Mouse (Mus musculus) stomach, postnatal 0 days (tissue): ENCODE measurements around the gene Ttll9. TPM values are rescaled to one million over a fixed set of nuclear protein-coding genes. Genes with fewer than 3 reads are reported as not detected.

Experiments
- ATAC-seq: fragments of 200-750 bp; cut with Nextera tagmentation; 2 replicates; pipeline ENCODE4 v1.8.0; 2017; ENCODE audit not compliant: low FRiP score, low TSS enrichment
- DNase-seq: peaks from one replicate; pipeline ENCODE4 v3.0.0-alpha.2; 2016; ENCODE audit warnings: low spot score
- H3K27ac ChIP-seq: fragments of 300-500 bp; sonication (generic); replicated peaks from 2 replicates; pipeline ENCODE4 v1.5.1; 2014; ENCODE audit warnings: mild to moderate bottlenecking, control low read depth
- H3K27me3 ChIP-seq: fragments of 300-500 bp; sonication (generic); 2 replicates; pipeline ENCODE4 v1.6.1; 2014; ENCODE audit warnings: low read length; ENCODE audit not compliant: control insufficient read depth, insufficient read depth
- H3K36me3 ChIP-seq: fragments of 300-500 bp; sonication (generic); 2 replicates; pipeline ENCODE4 v1.6.1; 2014; ENCODE audit warnings: low read length, mixed read lengths; ENCODE audit not compliant: control insufficient read depth, insufficient read depth
- H3K4me1 ChIP-seq: fragments of 300-500 bp; sonication (generic); replicated peaks from 2 replicates; pipeline ENCODE4 v1.6.1; 2014; ENCODE audit warnings: antibody characterized with exemption; ENCODE audit not compliant: control insufficient read depth, insufficient read depth
- H3K4me2 ChIP-seq: fragments of 300-500 bp; sonication (generic); replicated peaks from 2 replicates; pipeline ENCODE4 v1.6.1; 2014; ENCODE audit warnings: low read depth, mild to moderate bottlenecking, control low read depth, moderate library complexity
- H3K4me3 ChIP-seq: fragments of 300-500 bp; sonication (generic); 2 replicates; pipeline ENCODE4 v1.5.1; 2014; ENCODE audit warnings: low read depth, low read length, control low read depth
- H3K9ac ChIP-seq: fragments of 300-500 bp; sonication (generic); 2 replicates; pipeline ENCODE4 v1.6.1; 2014; ENCODE audit warnings: mild to moderate bottlenecking, low read length, control low read depth, mixed read lengths
- H3K9me3 ChIP-seq: fragments of 300-500 bp; sonication (generic); 2 replicates; pipeline ENCODE4 v1.6.1; 2016; ENCODE audit warnings: low read length; ENCODE audit not compliant: control insufficient read depth
- CTCF ChIP-seq: IDR thresholded peaks from 2 replicates; pipeline ENCODE4 v1.5.1; 2016; ENCODE audit warnings: antibody characterized with exemption, low read depth, mild to moderate bottlenecking, moderate library complexity
- EP300 ChIP-seq: optimal IDR thresholded peaks from 2 replicates; pipeline ENCODE3; 2016; ENCODE audit warnings: antibody characterized with exemption
- WGBS: fragments of 180-500 bp; shearing (Covaris S2); extraction: QIAGEN DNeasy Blood & Tissue Kit; methylation state at CpG from one replicate; pipeline ENCODE4 v1.1.7; 2014; 5-methylcytosine and 5-hydroxymethylcytosine counted together
- polyA plus RNA-seq: library from polyadenylated mRNA; unstranded; fragments of >200 nt; fragmentation: Nextera tagmentation; extraction: Ambion mirVana; gene quantifications from 2 replicates; pipeline ENCODE4 v1.2.1, GENCODE M21; 2015

Ttll9 gene
- polyA plus RNA-seq, result not detected in 2 replicates

DNA sequence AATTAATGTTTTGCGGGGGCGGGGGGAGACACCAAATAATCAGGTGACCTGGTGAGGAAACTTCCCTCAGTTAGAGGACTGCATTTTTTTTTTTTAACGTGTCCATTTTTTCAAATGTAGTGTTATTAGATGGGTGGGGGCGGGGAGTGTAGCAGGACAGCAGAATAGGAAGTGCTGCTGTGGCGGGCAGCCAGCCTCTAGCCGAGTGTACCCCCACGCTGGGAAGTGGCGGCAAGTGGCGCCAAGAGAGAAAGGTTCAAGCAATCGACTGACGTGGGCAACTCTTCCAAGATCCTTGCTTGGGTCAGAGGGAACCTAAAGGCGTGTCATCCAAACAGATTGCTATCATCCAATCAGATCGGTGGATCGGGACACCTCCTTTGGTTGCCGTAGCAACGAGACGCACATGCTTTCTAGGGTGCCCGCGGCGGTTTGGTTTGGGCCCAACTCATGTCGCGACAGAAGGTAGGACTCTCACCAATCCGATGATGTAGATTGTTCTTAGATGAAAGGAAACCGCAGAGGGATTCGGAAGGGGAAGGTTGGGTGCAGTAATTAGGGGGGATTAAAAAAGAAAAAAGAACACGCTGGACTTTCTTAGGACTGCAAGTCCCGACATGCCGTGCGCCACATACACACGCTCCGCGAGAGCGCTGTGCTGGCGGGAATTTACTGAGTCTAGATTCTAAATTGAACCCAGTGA lies at the start of gene Ttll9:
Ttll9 (plus strand) TSS at position 395 of the 703 bp plus-strand sequence.
- ATAC-seq, result peak; percentile 79; the same call in 1 of the 2 replicates
- Histone ChIP-seq H3K27me3 (no peaks in the 10 kb centered on the region), H3K9me3 (no peaks in the 10 kb centered on the region), H3K9ac (peak within 1 kb of the TSS; percentile 35; the same call in 1 of the 2 replicates), H3K27ac (no peak within 1 kb of the TSS), H3K4me2 (peak within 1 kb of the TSS; percentile 61), H3K4me3 (peak within 1 kb of the TSS; percentile 35), H3K4me1 (no peaks in the 10 kb centered on the region), H3K36me3 (no peaks in the 10 kb centered on the region)
- TF ChIP-seq EP300, result no peak
- TF ChIP-seq CTCF, result no peak
- DNase-seq, result peak; percentile 51
- WGBS, result under 1% methylated on average over 34 of the region's 34 CpGs

- DNase-seq, result no peak
- no peak overlapping the region for H3K4me3 ChIP-seq
- no peak overlapping the region for H3K4me2 ChIP-seq
- no peaks in the 10 kb centered on the region for H3K4me1 ChIP-seq
- TF ChIP-seq CTCF (no peak), EP300 (no peak)
- ATAC-seq, result no peak
- no peak overlapping the region for H3K27ac ChIP-seq
- WGBS, result 35% methylated on average over 7 of the region's 7 CpGs
- no peaks in the 10 kb centered on the region for H3K36me3 ChIP-seq
- H3K9ac ChIP-seq, result no peak overlapping the region
- H3K9me3 ChIP-seq, result no peaks in the 10 kb centered on the region
- peaks cover 3% of the 10 kb centered on the region; the same call in 1 of the 2 replicates for H3K27me3 ChIP-seq
Measured at GRCm38 (mm10) chr2:152913471-152913870, 48.8 kb upstream of the Ttll9 start.

DNA sequence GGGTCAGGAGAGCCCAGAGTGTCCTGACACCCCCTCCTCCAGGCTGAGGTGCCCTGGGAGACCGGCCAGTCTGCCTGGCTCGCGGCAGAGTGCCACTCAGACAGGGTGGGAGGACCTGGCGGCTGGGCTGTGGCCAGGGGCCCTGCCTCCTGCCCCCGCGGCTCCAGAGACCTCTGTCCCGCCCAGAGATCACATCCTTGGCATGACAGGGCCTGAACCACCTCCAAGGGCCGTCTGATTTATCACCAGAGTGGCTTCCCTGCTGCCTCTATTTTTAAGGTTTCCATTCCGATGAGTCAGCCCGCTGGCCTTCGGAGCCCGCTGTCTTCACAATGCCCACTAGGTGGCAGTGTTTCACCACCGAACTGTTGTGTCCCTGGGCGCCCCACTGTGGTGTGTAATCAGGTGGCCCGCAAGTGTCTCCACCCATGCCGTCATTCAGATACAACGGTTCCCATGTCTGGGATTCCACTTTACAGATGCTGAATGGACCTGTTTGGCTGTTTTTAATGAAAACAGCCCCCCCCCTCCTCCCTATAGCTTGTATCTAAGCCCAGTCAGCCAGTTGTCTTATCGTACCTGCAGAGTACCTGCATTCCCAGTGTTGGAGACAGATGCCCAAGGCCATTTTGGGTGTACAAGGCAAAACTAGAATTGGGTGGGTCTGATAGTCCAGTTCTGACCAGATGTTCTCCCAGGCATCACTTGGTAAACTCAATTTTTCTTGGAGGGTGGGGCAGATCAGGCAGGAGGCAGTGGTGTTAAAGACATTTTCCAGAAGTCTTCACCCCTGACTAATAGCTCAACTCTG lies 47.8 kb upstream of the Ttll9 start:
- Histone ChIP-seq H3K27ac (no peak overlapping the region), H3K4me3 (no peak overlapping the region), H3K9ac (no peak overlapping the region), H3K4me1 (no peaks in the 10 kb centered on the region), H3K4me2 (peak overlapping the region; percentile 31), H3K9me3 (no peaks in the 10 kb centered on the region), H3K27me3 (peaks cover 3% of the 10 kb centered on the region; the same call in 1 of the 2 replicates), H3K36me3 (no peaks in the 10 kb centered on the region)
- DNase-seq (peak; percentile 83), ATAC-seq (peak; percentile 82)
- TF ChIP-seq CTCF (peak; percentile 98), EP300 (no peak)
- WGBS, result 1% methylated on average over 16 of the region's 18 CpGs

DNA sequence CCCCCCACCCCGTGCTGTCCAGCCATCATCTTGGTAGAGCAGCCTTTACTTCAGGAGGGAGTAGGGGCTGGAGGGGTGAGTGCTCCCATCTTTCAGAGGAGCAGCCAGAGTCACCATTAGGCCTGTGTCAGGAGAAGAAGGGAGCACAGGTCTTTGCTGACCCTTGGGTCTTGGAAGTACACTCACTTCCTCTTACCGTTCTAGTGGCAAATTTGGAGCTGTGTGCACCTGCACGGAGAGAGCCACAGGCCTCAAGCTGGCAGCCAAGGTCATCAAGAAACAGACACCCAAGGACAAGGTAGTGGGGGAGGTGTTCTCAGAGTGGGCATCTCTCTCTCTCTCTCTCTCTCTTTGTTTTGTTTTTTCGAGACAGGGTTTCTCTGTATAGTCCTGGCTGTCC lies 46.8 kb upstream of the Ttll9 start:
- no peak for DNase-seq
- TF ChIP-seq EP300 (no peak), CTCF (no peak)
- Histone ChIP-seq H3K9ac (no peak overlapping the region), H3K4me1 (no peaks in the 10 kb centered on the region), H3K27ac (no peak overlapping the region), H3K9me3 (no peaks in the 10 kb centered on the region), H3K36me3 (no peaks in the 10 kb centered on the region), H3K27me3 (peaks cover 3% of the 10 kb centered on the region; the same call in 1 of the 2 replicates), H3K4me2 (no peak overlapping the region), H3K4me3 (no peak overlapping the region)
- no peak for ATAC-seq
- WGBS, result 53% methylated on average over 4 of the region's 4 CpGs

GRCm38 (mm10) chr2:152916111-152916510 lies 46.2 kb upstream of the Ttll9 start:
- DNase-seq (no peak), ATAC-seq (no peak)
- Histone ChIP-seq H3K36me3 (no peaks in the 10 kb centered on the region), H3K4me2 (no peak overlapping the region), H3K9me3 (no peaks in the 10 kb centered on the region), H3K4me3 (no peak overlapping the region), H3K27me3 (peaks cover 3% of the 10 kb centered on the region; the same call in 1 of the 2 replicates), H3K4me1 (no peaks in the 10 kb centered on the region), H3K9ac (no peak overlapping the region), H3K27ac (no peak overlapping the region)
- WGBS, result 62% methylated on average over 5 of the region's 5 CpGs
- TF ChIP-seq EP300 (no peak), CTCF (no peak)
